Mouse (Mus musculus): ENCODE measurements around the gene Ldhd. TPM values are rescaled to one million over a fixed set of nuclear protein-coding genes. Genes with fewer than 3 reads are reported as not detected.
A peak's percentile ranks its signal among the peaks of the same experiment; 100 is the strongest.

Gene Ldhd
- polyA plus RNA-seq, 1 experiment from 2014 or later, result 1.2 TPM

GRCm38 (mm10) chr8:111614786-111615701 lies 15.1 kb downstream of the Ldhd start:
- peaks cover 27% of the 10 kb centered on the region for H3K36me3 ChIP-seq (ENCODE audit: control insufficient read depth, insufficient read depth, low read length)
- H3K4me3 ChIP-seq (ENCODE audit: low read depth, low read length), result no peak overlapping the region
- WGBS, result 77% methylated on average over 6 of the region's 6 CpGs
- no peak for ATAC-seq (replicated peaks; ENCODE audit: low FRiP score, low TSS enrichment, low read depth)
- H3K27me3 ChIP-seq (replicated peaks; ENCODE audit: control insufficient read depth, insufficient read depth, low read length), result no peaks in the 10 kb centered on the region
- no peak overlapping the region for H3K9ac ChIP-seq (ENCODE audit: low read length)
- DNase-seq (ENCODE audit: low spot score), result no peak
- H3K4me2 ChIP-seq (ENCODE audit: low read length), result no peak overlapping the region
- no peaks in the 10 kb centered on the region for H3K4me1 ChIP-seq (replicated peaks; ENCODE audit: control insufficient read depth, insufficient read depth, low read length)
- H3K27ac ChIP-seq (ENCODE audit: low read depth), result no peak overlapping the region
- no peaks in the 10 kb centered on the region for H3K9me3 ChIP-seq (ENCODE audit: control insufficient read depth, low read length)

GRCm38 (mm10) chr8:111613181-111613580 lies 17.0 kb downstream of the Ldhd start:
- ATAC-seq (replicated peaks; ENCODE audit: low FRiP score, low TSS enrichment, low read depth) (no peak), DNase-seq (ENCODE audit: low spot score) (no peak)
- Histone ChIP-seq H3K4me2 (ENCODE audit: low read length) (no peak overlapping the region), H3K9me3 (ENCODE audit: control insufficient read depth, low read length) (no peaks in the 10 kb centered on the region), H3K36me3 (ENCODE audit: control insufficient read depth, insufficient read depth, low read length) (peaks cover 23% of the 10 kb centered on the region), H3K4me1 (replicated peaks; ENCODE audit: control insufficient read depth, insufficient read depth, low read length) (no peaks in the 10 kb centered on the region), H3K27me3 (replicated peaks; ENCODE audit: control insufficient read depth, insufficient read depth, low read length) (no peaks in the 10 kb centered on the region), H3K27ac (ENCODE audit: low read depth) (no peak overlapping the region), H3K9ac (ENCODE audit: low read length) (no peak overlapping the region), H3K4me3 (ENCODE audit: low read depth, low read length) (no peak overlapping the region)
- WGBS, result 82% methylated on average over 5 of the region's 5 CpGs

GRCm38 (mm10) chr8:111607414-111607813 lies 22.8 kb downstream of the Ldhd start:
- Histone ChIP-seq H3K27me3 (replicated peaks; ENCODE audit: control insufficient read depth, insufficient read depth, low read length) (no peaks in the 10 kb centered on the region), H3K9me3 (ENCODE audit: control insufficient read depth, low read length) (no peaks in the 10 kb centered on the region), H3K27ac (ENCODE audit: low read depth) (no peak overlapping the region), H3K4me3 (ENCODE audit: low read depth, low read length) (no peak overlapping the region), H3K36me3 (ENCODE audit: control insufficient read depth, insufficient read depth, low read length) (peaks cover 26% of the 10 kb centered on the region), H3K4me1 (replicated peaks; ENCODE audit: control insufficient read depth, insufficient read depth, low read length) (peaks cover 7% of the 10 kb centered on the region; the same call in 1 of the 2 replicates), H3K4me2 (ENCODE audit: low read length) (no peak overlapping the region), H3K9ac (ENCODE audit: low read length) (no peak overlapping the region)
- WGBS, result 89% methylated on average over 7 of the region's 7 CpGs
- DNase-seq (ENCODE audit: low spot score), result no peak
- 0 out of 2 replicates have a peak, but pooled peaks have one; percentile 36 for ATAC-seq (replicated peaks; ENCODE audit: low FRiP score, low TSS enrichment, low read depth)

GRCm38 (mm10) chr8:111606961-111607360 lies 23.2 kb downstream of the Ldhd start:
- no peak for DNase-seq (ENCODE audit: low spot score)
- Histone ChIP-seq H3K4me2 (ENCODE audit: low read length) (no peak overlapping the region), H3K27ac (ENCODE audit: low read depth) (no peak overlapping the region), H3K9ac (ENCODE audit: low read length) (no peak overlapping the region), H3K4me3 (ENCODE audit: low read depth, low read length) (no peak overlapping the region), H3K4me1 (replicated peaks; ENCODE audit: control insufficient read depth, insufficient read depth, low read length) (peaks cover 7% of the 10 kb centered on the region; the same call in 1 of the 2 replicates), H3K27me3 (replicated peaks; ENCODE audit: control insufficient read depth, insufficient read depth, low read length) (no peaks in the 10 kb centered on the region), H3K9me3 (ENCODE audit: control insufficient read depth, low read length) (no peaks in the 10 kb centered on the region), H3K36me3 (ENCODE audit: control insufficient read depth, insufficient read depth, low read length) (peaks cover 21% of the 10 kb centered on the region; the same call in 1 of the 2 replicates)
- ATAC-seq (replicated peaks; ENCODE audit: low FRiP score, low TSS enrichment, low read depth), result no peak
- WGBS, result 83% methylated on average over 9 of the region's 9 CpGs

DNA sequence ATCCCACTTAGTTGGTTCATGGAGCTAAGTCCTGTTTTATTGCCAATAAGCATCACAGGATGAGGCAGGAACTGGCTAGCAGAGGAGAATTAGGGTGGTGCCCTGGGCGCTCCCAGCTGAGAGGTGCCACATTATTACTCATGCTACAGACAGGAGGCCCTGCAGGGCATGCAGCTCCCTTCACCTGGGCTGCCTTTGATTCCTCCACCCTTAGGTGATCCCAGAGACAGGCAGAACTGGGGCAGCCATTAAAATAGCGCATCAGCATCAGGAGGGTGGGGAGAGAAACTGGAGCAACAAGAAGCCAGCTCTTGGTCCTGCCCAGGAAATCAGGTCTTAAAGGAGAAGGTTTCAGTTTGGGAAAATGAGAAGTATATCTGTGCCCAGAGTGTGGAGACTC lies 25.2 kb downstream of the Ldhd start:
- no peak overlapping the region for H3K4me2 ChIP-seq (ENCODE audit: low read length)
- WGBS, result 94% methylated on average over 2 of the region's 2 CpGs
- ATAC-seq (replicated peaks; ENCODE audit: low FRiP score, low TSS enrichment, low read depth) (no peak), DNase-seq (ENCODE audit: low spot score) (no peak)
- H3K36me3 ChIP-seq (ENCODE audit: control insufficient read depth, insufficient read depth, low read length), result 0 out of 2 replicates have a peak, but pooled peaks cover 11% of the 10 kb centered on the region
- H3K9ac ChIP-seq (ENCODE audit: low read length), result no peak overlapping the region
- H3K27ac ChIP-seq (ENCODE audit: low read depth), result no peak overlapping the region
- no peaks in the 10 kb centered on the region for H3K27me3 ChIP-seq (replicated peaks; ENCODE audit: control insufficient read depth, insufficient read depth, low read length)
- H3K4me1 ChIP-seq (replicated peaks; ENCODE audit: control insufficient read depth, insufficient read depth, low read length), result peaks cover 7% of the 10 kb centered on the region; the same call in 1 of the 2 replicates
- no peak overlapping the region for H3K4me3 ChIP-seq (ENCODE audit: low read depth, low read length)
- H3K9me3 ChIP-seq (ENCODE audit: control insufficient read depth, low read length), result no peaks in the 10 kb centered on the region

GRCm38 (mm10) chr8:111602050-111602449 lies 28.1 kb downstream of the Ldhd start:
- Histone ChIP-seq H3K27me3 (replicated peaks; ENCODE audit: control insufficient read depth, insufficient read depth, low read length) (no peaks in the 10 kb centered on the region), H3K9me3 (ENCODE audit: control insufficient read depth, low read length) (no peaks in the 10 kb centered on the region), H3K27ac (ENCODE audit: low read depth) (no peak overlapping the region), H3K9ac (ENCODE audit: low read length) (no peak overlapping the region), H3K4me1 (replicated peaks; ENCODE audit: control insufficient read depth, insufficient read depth, low read length) (peaks cover 14% of the 10 kb centered on the region), H3K36me3 (ENCODE audit: control insufficient read depth, insufficient read depth, low read length) (0 out of 2 replicates have a peak, but pooled peaks cover 7% of the 10 kb centered on the region), H3K4me3 (ENCODE audit: low read depth, low read length) (no peak overlapping the region), H3K4me2 (ENCODE audit: low read length) (no peak overlapping the region)
- DNase-seq (ENCODE audit: low spot score) (no peak), ATAC-seq (replicated peaks; ENCODE audit: low FRiP score, low TSS enrichment, low read depth) (no peak)
- WGBS, result 97% methylated on average over 4 of the region's 4 CpGs

GRCm38 (mm10) chr8:111599707-111600444 lies 30.3 kb downstream of the Ldhd start:
- Histone ChIP-seq H3K4me1 (replicated peaks; ENCODE audit: control insufficient read depth, insufficient read depth, low read length) (peaks cover 33% of the 10 kb centered on the region), H3K36me3 (ENCODE audit: control insufficient read depth, insufficient read depth, low read length) (0 out of 2 replicates have a peak, but pooled peaks cover 7% of the 10 kb centered on the region), H3K4me3 (ENCODE audit: low read depth, low read length) (no peak overlapping the region), H3K27ac (ENCODE audit: low read depth) (no peak overlapping the region), H3K27me3 (replicated peaks; ENCODE audit: control insufficient read depth, insufficient read depth, low read length) (no peaks in the 10 kb centered on the region), H3K4me2 (ENCODE audit: low read length) (no peak overlapping the region), H3K9ac (ENCODE audit: low read length) (no peak overlapping the region), H3K9me3 (ENCODE audit: control insufficient read depth, low read length) (no peaks in the 10 kb centered on the region)
- no peak for DNase-seq (ENCODE audit: low spot score)
- no peak for ATAC-seq (replicated peaks; ENCODE audit: low FRiP score, low TSS enrichment, low read depth)
- 77% methylated on average over 9 of the region's 9 CpGs for WGBS

- Histone ChIP-seq H3K9ac (ENCODE audit: low read length) (no peak overlapping the region), H3K4me2 (ENCODE audit: low read length) (0 out of 2 replicates have a peak overlapping the region, but pooled peaks have one; percentile 11), H3K36me3 (ENCODE audit: control insufficient read depth, insufficient read depth, low read length) (no peaks in the 10 kb centered on the region), H3K4me1 (replicated peaks; ENCODE audit: control insufficient read depth, insufficient read depth, low read length) (peaks cover 51% of the 10 kb centered on the region), H3K4me3 (ENCODE audit: low read depth, low read length) (no peak overlapping the region), H3K27ac (ENCODE audit: low read depth) (peak overlapping the region; percentile 85), H3K27me3 (replicated peaks; ENCODE audit: control insufficient read depth, insufficient read depth, low read length) (no peaks in the 10 kb centered on the region), H3K9me3 (ENCODE audit: control insufficient read depth, low read length) (no peaks in the 10 kb centered on the region)
- ATAC-seq (replicated peaks; ENCODE audit: low FRiP score, low TSS enrichment, low read depth) (peak; percentile 63), DNase-seq (ENCODE audit: low spot score) (no peak)
- 20% methylated on average over 1 of the region's 1 CpGs for WGBS
These were observed 32.9 kb downstream of the Ldhd start for GRCm38 (mm10) chr8:111597310-111597709.

Data from intestine, embryonic 14.5 days (tissue).